Mouse (Mus musculus): ENCODE measurements around the gene Stx6. TPM values are rescaled to one million over a fixed set of nuclear protein-coding genes. Genes with fewer than 3 reads are reported as not detected.
A peak's percentile ranks its signal among the peaks of the same experiment; 100 is the strongest.

The Stx6 gene
- polyA plus RNA-seq, 1 experiment: 32.4 TPM

GRCm38 (mm10) chr1:155200967-155201366, 42.5 kb downstream of the Stx6 start:
- H3K36me3 ChIP-seq (ENCODE audit: control insufficient read depth, insufficient read depth, low read length): peaks cover 2% of the 10 kb centered on the region; the same call in 1 of the 2 replicates
- peaks cover 25% of the 10 kb centered on the region for H3K4me1 ChIP-seq (ENCODE audit: control insufficient read depth, insufficient read depth, insufficient read length, low read length)
- 30% methylated on average over 2 of the region's 2 CpGs for WGBS
- TF ChIP-seq POLR2A (IDR thresholded peaks at IDR 0.05; ENCODE audit: low read depth, low read length): no peak
- no peak for TF ChIP-seq CTCF (IDR thresholded peaks at IDR 0.05; ENCODE audit: extremely low read depth, insufficient read length, insufficient replicate concordance, low read depth, low read length)
- no peak overlapping the region for H3K4me3 ChIP-seq (ENCODE audit: low read depth, low read length)
- H3K27me3 ChIP-seq (ENCODE audit: control insufficient read depth, insufficient read depth, low read length): no peaks in the 10 kb centered on the region
- peak overlapping the region; percentile 56 for H3K27ac ChIP-seq (ENCODE audit: insufficient read depth, low read depth, low read length)

- TF ChIP-seq CTCF (IDR thresholded peaks at IDR 0.05; ENCODE audit: extremely low read depth, insufficient read length, insufficient replicate concordance, low read depth, low read length): no peak
- Histone ChIP-seq H3K4me1 (ENCODE audit: control insufficient read depth, insufficient read depth, insufficient read length, low read length) (peaks cover 25% of the 10 kb centered on the region), H3K36me3 (ENCODE audit: control insufficient read depth, insufficient read depth, low read length) (peaks cover 2% of the 10 kb centered on the region; the same call in 1 of the 2 replicates), H3K27ac (ENCODE audit: insufficient read depth, low read depth, low read length) (peak overlapping the region; percentile 85), H3K27me3 (ENCODE audit: control insufficient read depth, insufficient read depth, low read length) (no peaks in the 10 kb centered on the region), H3K4me3 (ENCODE audit: low read depth, low read length) (peak overlapping the region; percentile 15; the same call in 1 of the 2 replicates)
- WGBS: 20% methylated on average over 4 of the region's 4 CpGs
Observed at GRCm38 (mm10) chr1:155201373-155201879, 42.9 kb downstream of the Stx6 start.

GRCm38 (mm10) chr1:155201914-155202313, 43.4 kb downstream of the Stx6 start:
- whole genome bisulfite sequencing: 42% methylated on average over 17 of the region's 17 CpGs
- Histone ChIP-seq H3K27ac (ENCODE audit: insufficient read depth, low read depth, low read length) (peak overlapping the region; percentile 85), H3K27me3 (ENCODE audit: control insufficient read depth, insufficient read depth, low read length) (no peaks in the 10 kb centered on the region), H3K4me1 (ENCODE audit: control insufficient read depth, insufficient read depth, insufficient read length, low read length) (peaks cover 25% of the 10 kb centered on the region), H3K4me3 (ENCODE audit: low read depth, low read length) (peak overlapping the region; percentile 15), H3K36me3 (ENCODE audit: control insufficient read depth, insufficient read depth, low read length) (peaks cover 3% of the 10 kb centered on the region; the same call in 1 of the 2 replicates)
- TF ChIP-seq CTCF (IDR thresholded peaks at IDR 0.05; ENCODE audit: extremely low read depth, insufficient read length, insufficient replicate concordance, low read depth, low read length): no peak
- TF ChIP-seq POLR2A (IDR thresholded peaks at IDR 0.05; ENCODE audit: low read depth, low read length): no peak; the same call in 1 of the 2 replicates

GRCm38 (mm10) chr1:155202472-155202871, 44.0 kb downstream of the Stx6 start:
- no peak for TF ChIP-seq CTCF (IDR thresholded peaks at IDR 0.05; ENCODE audit: extremely low read depth, insufficient read length, insufficient replicate concordance, low read depth, low read length)
- TF ChIP-seq POLR2A (IDR thresholded peaks at IDR 0.05; ENCODE audit: low read depth, low read length): no peak
- Histone ChIP-seq H3K27ac (ENCODE audit: insufficient read depth, low read depth, low read length) (no peak overlapping the region), H3K27me3 (ENCODE audit: control insufficient read depth, insufficient read depth, low read length) (no peaks in the 10 kb centered on the region), H3K36me3 (ENCODE audit: control insufficient read depth, insufficient read depth, low read length) (peaks cover 7% of the 10 kb centered on the region; the same call in 1 of the 2 replicates), H3K4me1 (ENCODE audit: control insufficient read depth, insufficient read depth, insufficient read length, low read length) (peaks cover 25% of the 10 kb centered on the region), H3K4me3 (ENCODE audit: low read depth, low read length) (peak overlapping the region; percentile 15; the same call in 1 of the 2 replicates)
- WGBS: 44% methylated on average over 5 of the region's 5 CpGs

GRCm38 (mm10) chr1:155203101-155203500, 44.6 kb downstream of the Stx6 start:
- Histone ChIP-seq H3K36me3 (ENCODE audit: control insufficient read depth, insufficient read depth, low read length) (peaks cover 7% of the 10 kb centered on the region; the same call in 1 of the 2 replicates), H3K4me1 (ENCODE audit: control insufficient read depth, insufficient read depth, insufficient read length, low read length) (peaks cover 25% of the 10 kb centered on the region), H3K4me3 (ENCODE audit: low read depth, low read length) (no peak overlapping the region), H3K27ac (ENCODE audit: insufficient read depth, low read depth, low read length) (no peak overlapping the region), H3K27me3 (ENCODE audit: control insufficient read depth, insufficient read depth, low read length) (no peaks in the 10 kb centered on the region)
- 52% methylated on average over 7 of the region's 7 CpGs for WGBS
- TF ChIP-seq CTCF (IDR thresholded peaks at IDR 0.05; ENCODE audit: extremely low read depth, insufficient read length, insufficient replicate concordance, low read depth, low read length) (no peak), POLR2A (IDR thresholded peaks at IDR 0.05; ENCODE audit: low read depth, low read length) (no peak)

- 97% methylated on average over 12 of the region's 12 CpGs for WGBS
Observed at GRCm38 (mm10) chr1:155203954-155204353, 45.4 kb downstream of the Stx6 start.

GRCm38 (mm10) chr1:155204560-155205162, 46.1 kb downstream of the Stx6 start:
- no peaks in the 10 kb centered on the region for H3K27me3 ChIP-seq (ENCODE audit: control insufficient read depth, insufficient read depth, low read length)
- WGBS: 76% methylated on average over 8 of the region's 8 CpGs
- TF ChIP-seq POLR2A (IDR thresholded peaks at IDR 0.05; ENCODE audit: low read depth, low read length): no peak
- no peak for TF ChIP-seq CTCF (IDR thresholded peaks at IDR 0.05; ENCODE audit: extremely low read depth, insufficient read length, insufficient replicate concordance, low read depth, low read length)
- H3K4me3 ChIP-seq (ENCODE audit: low read depth, low read length): no peak overlapping the region
- H3K27ac ChIP-seq (ENCODE audit: insufficient read depth, low read depth, low read length): no peak overlapping the region
- peaks cover 25% of the 10 kb centered on the region for H3K4me1 ChIP-seq (ENCODE audit: control insufficient read depth, insufficient read depth, insufficient read length, low read length)
- H3K36me3 ChIP-seq (ENCODE audit: control insufficient read depth, insufficient read depth, low read length): peaks cover 5% of the 10 kb centered on the region; the same call in 1 of the 2 replicates

More at GRCm38 (mm10) chr1:155203954-155204353, 45.4 kb downstream of the Stx6 start:
- Histone ChIP-seq H3K36me3 (ENCODE audit: control insufficient read depth, insufficient read depth, low read length) (peaks cover 5% of the 10 kb centered on the region; the same call in 1 of the 2 replicates), H3K27me3 (ENCODE audit: control insufficient read depth, insufficient read depth, low read length) (no peaks in the 10 kb centered on the region), H3K4me3 (ENCODE audit: low read depth, low read length) (no peak overlapping the region), H3K27ac (ENCODE audit: insufficient read depth, low read depth, low read length) (no peak overlapping the region), H3K4me1 (ENCODE audit: control insufficient read depth, insufficient read depth, insufficient read length, low read length) (peaks cover 25% of the 10 kb centered on the region)
- TF ChIP-seq POLR2A (IDR thresholded peaks at IDR 0.05; ENCODE audit: low read depth, low read length) (no peak), CTCF (IDR thresholded peaks at IDR 0.05; ENCODE audit: extremely low read depth, insufficient read length, insufficient replicate concordance, low read depth, low read length) (no peak)
